In genomic region chr1:42952734-42953481, GRCm38 (mm10) we compare ENCODE assay signal across 8 mouse cellular contexts. TPM values are rescaled to one million over a fixed set of nuclear protein-coding genes. Genes with fewer than 3 reads are reported as not detected.
DNase-seq lines count a peak whose midpoint lies in the region; ATAC-seq and TF ChIP-seq lines count a peak whose summit lies in the region.

Gene Gpr45, plus strand, starts transcription at chr1:42952872.

- peak; percentile 9 for DNase-seq in lung, adult 2 months
- DNase-seq in lung, postnatal 25 days (ENCODE audit: low spot score): no peak
- DNase-seq in embryo, embryonic 10 days (ENCODE audit: low spot score): peak; percentile 58
- DNase-seq in heart, adult 2 months: peak; percentile 28 to 48
- DNase-seq in kidney, postnatal 14 days: peak; percentile 41
- no peak for DNase-seq in liver, embryonic 14.5 days (ENCODE audit: low read depth in 3 of 3, low spot score in 3 of 3)
- peak; percentile 61 for DNase-seq in thymus, postnatal 4 days

- H3K9ac ChIP-seq in heart, adult 2 months (ENCODE audit: low read depth, low read length): peak within 1 kb of the TSS; percentile 32
- H3K9ac ChIP-seq in liver, embryonic 14.5 days (replicated peaks): no peak within 1 kb of the TSS

- no peaks in the 10 kb centered on the region for H3K36me3 ChIP-seq in heart, adult 2 months (ENCODE audit: control insufficient read depth, insufficient read depth, low read length)
- no peaks in the 10 kb centered on the region for H3K36me3 ChIP-seq in liver, embryonic 14.5 days (replicated peaks; ENCODE audit: control insufficient read depth, insufficient read depth, low read depth)

- H3K9me3 ChIP-seq in liver, embryonic 14.5 days (ENCODE audit: control insufficient read depth, low read length): no peaks in the 10 kb centered on the region

- no peaks in the 10 kb centered on the region for H3K79me2 ChIP-seq in heart, adult 2 months (replicated peaks; ENCODE audit: control insufficient read depth, insufficient read depth, low read length)

- no peak for TF ChIP-seq POLR2A in lung, adult 2 months (IDR thresholded peaks at IDR 0.05; ENCODE audit: borderline replicate concordance, extremely low read depth, low read depth, low read length)
- no peak for TF ChIP-seq POLR2A in heart, adult 2 months (IDR thresholded peaks at IDR 0.05; ENCODE audit: insufficient read depth, low read depth, low read length)
- TF ChIP-seq POLR2A in olfactory bulb, adult 2 months (IDR thresholded peaks at IDR 0.05; ENCODE audit: insufficient read depth, low read depth, low read length): no peak

- H3K4me2 ChIP-seq in liver, embryonic 14.5 days (ENCODE audit: low read depth): peak within 1 kb of the TSS; percentile 49

- H3K27me3 ChIP-seq in heart, adult 2 months (ENCODE audit: control insufficient read depth, insufficient read depth, low read length): peaks cover 7% of the 10 kb centered on the region
- H3K27me3 ChIP-seq in liver, embryonic 14.5 days (ENCODE audit: control insufficient read depth, insufficient read depth, low read length): peaks cover 14% of the 10 kb centered on the region

- no peak for TF ChIP-seq CTCF in lung, adult 2 months (IDR thresholded peaks at IDR 0.05; ENCODE audit: insufficient read depth, low read length)
- no peak for TF ChIP-seq CTCF in heart, adult 2 months (IDR thresholded peaks at IDR 0.05)
- TF ChIP-seq CTCF in liver, embryonic 14.5 days (IDR thresholded peaks at IDR 0.05; ENCODE audit: low read depth): no peak
- TF ChIP-seq CTCF in olfactory bulb, adult 2 months (IDR thresholded peaks at IDR 0.05; ENCODE audit: insufficient read depth, low read depth, low read length): no peak

- 1% methylated on average over 71 of the region's 71 CpGs for whole genome bisulfite sequencing in lung, adult 2 months
- WGBS in heart, adult 2 months: 4% methylated on average over 61 of the region's 71 CpGs
- WGBS in liver, embryonic 14.5 days (ENCODE audit: insufficient replicate concordance): 1% methylated on average over 62 of the region's 71 CpGs
- under 1% methylated on average over 57 of the region's 71 CpGs for WGBS in olfactory bulb, adult 2 months

- intact Hi-C loops in heart, adult 2 months (cut with DNase I): no loop called here

- no peak within 1 kb of the TSS for H3K27ac ChIP-seq in heart, adult 2 months
- no peak within 1 kb of the TSS for H3K27ac ChIP-seq in liver, embryonic 14.5 days
- H3K27ac ChIP-seq in olfactory bulb, adult 2 months (ENCODE audit: insufficient read depth, low read depth, low read length): no peak within 1 kb of the TSS

- peak within 1 kb of the TSS; percentile 21 for H3K4me3 ChIP-seq in lung, adult 2 months (replicated peaks; ENCODE audit: extremely low read depth, low read depth, low read length)
- peak within 1 kb of the TSS; percentile 22 for H3K4me3 ChIP-seq in heart, adult 2 months
- H3K4me3 ChIP-seq in liver, embryonic 14.5 days (ENCODE audit: insufficient read depth in 1 of 2, low read depth in 2 of 2, low read length in 2 of 2): peak within 1 kb of the TSS; percentile 15 to 41
- peak within 1 kb of the TSS; percentile 61 for H3K4me3 ChIP-seq in olfactory bulb, adult 2 months (ENCODE audit: insufficient read depth, low read depth, low read length)

- no peak for TF ChIP-seq EP300 in heart, adult 2 months (IDR thresholded peaks at IDR 0.05; ENCODE audit: insufficient read depth, low read depth, low read length)
- TF ChIP-seq EP300 in liver, embryonic 14.5 days (IDR thresholded peaks at IDR 0.05; ENCODE audit: low read depth): no peak

- H3K4me1 ChIP-seq in lung, adult 2 months (ENCODE audit: control insufficient read depth, insufficient read depth, low read length): peaks cover 5% of the 10 kb centered on the region
- no peaks in the 10 kb centered on the region for H3K4me1 ChIP-seq in heart, adult 2 months (ENCODE audit: control insufficient read depth, insufficient read depth, low read length)
- H3K4me1 ChIP-seq in liver, embryonic 14.5 days (replicated peaks; ENCODE audit: control insufficient read depth in 2 of 2, insufficient read depth in 2 of 2, low read length in 1 of 2): no peaks in the 10 kb centered on the region
- H3K4me1 ChIP-seq in olfactory bulb, adult 2 months (ENCODE audit: control insufficient read depth, insufficient read depth, low read length): 0 out of 2 replicates have a peak, but pooled peaks cover 4% of the 10 kb centered on the region

- ATAC-seq in liver, embryonic 14.5 days (ENCODE audit: insufficient read depth): no peak

RNA-seq across cellular contexts. Expression of gene Gpr45, which starts in this region (rescaled TPM):
- 0.31 and 0.53 TPM in 2 replicates for polyA plus RNA-seq in lung, adult 2 months (2012; rRNA removed)
- total RNA-seq in heart, adult 2 months (2021): under 1 TPM; 0.10 to 0.25 TPM
- polyA plus RNA-seq in heart, adult 2 months (2012; rRNA removed): 0.20 and 0.41 TPM in 2 replicates
- polyA plus RNA-seq in liver, embryonic 14.5 days (2012; rRNA removed): 0.07 and 0.11 TPM in 2 replicates
- 0.24 and 0.32 TPM in 2 replicates for polyA plus RNA-seq in liver, embryonic 14.5 days (2014; fragmentation: Nextera tagmentation; extraction: Ambion mirVana)
- polyA plus RNA-seq in olfactory bulb, adult 2 months (2012; ENCODE audit: insufficient read depth, insufficient read length, low replicate concordance, missing spikeins): not detected in 2 replicates

Comparison
In these comparisons a context has a peak if more than half of its experiments do, and no peak if none do; other contexts are left out.
1. Peak in DNase-seq and H3K4me3 ChIP-seq in lung, adult 2 months; RNA of the gene not detected or under 1 TPM.
2. Peak in DNase-seq, H3K4me3 ChIP-seq and H3K9ac ChIP-seq in heart, adult 2 months; RNA of the gene not detected or under 1 TPM.
3. DNase-seq: peak in embryo, embryonic 10 days (single experiment), kidney, postnatal 14 days (single experiment) and thymus, postnatal 4 days (single experiment); none in lung, postnatal 25 days (single experiment) and liver, embryonic 14.5 days (0 of 3).
4. Peak in every context shown above with its lines, with median percentiles within 50 percentile points of each other: H3K4me3 ChIP-seq.